Mouse (Mus musculus) intestine, embryonic 15.5 days (tissue): ENCODE results near the gene Upk1a. TPM values are rescaled to one million over a fixed set of nuclear protein-coding genes. Genes with fewer than 3 reads are reported as not detected.
A peak's percentile ranks its signal among the peaks of the same experiment; 100 is the strongest.

ENCODE experiments used
- ATAC-seq: fragments of 200-750 bp; cut with Nextera tagmentation; 2 replicates; pipeline ENCODE4 v1.8.0; 2017; ENCODE audit warnings: moderate TSS enrichment, moderate library complexity
- H3K27ac ChIP-seq: fragments of 300-500 bp; sonication (generic); 2 replicates; pipeline ENCODE4 v1.5.1; 2015; ENCODE audit warnings: mild to moderate bottlenecking, inconsistent platforms
- H3K27me3 ChIP-seq: fragments of 300-500 bp; sonication (generic); replicated peaks from 2 replicates; pipeline ENCODE4 v1.6.1; 2015; ENCODE audit warnings: inconsistent platforms
- H3K36me3 ChIP-seq: fragments of 300-500 bp; sonication (generic); 2 replicates; pipeline ENCODE4 v1.6.1; 2015; ENCODE audit warnings: inconsistent platforms
- H3K4me1 ChIP-seq: fragments of 300-500 bp; sonication (generic); replicated peaks from 2 replicates; pipeline ENCODE4 v1.6.1; 2015; ENCODE audit warnings: inconsistent platforms
- H3K4me2 ChIP-seq: fragments of 300-500 bp; sonication (generic); replicated peaks from 2 replicates; pipeline ENCODE4 v1.6.1; 2015; ENCODE audit warnings: mild to moderate bottlenecking, inconsistent platforms
- H3K4me3 ChIP-seq: fragments of 300-500 bp; sonication (generic); replicated peaks from 2 replicates; pipeline ENCODE4 v1.5.1; 2015; ENCODE audit warnings: inconsistent platforms
- H3K9ac ChIP-seq: fragments of 300-500 bp; sonication (generic); 2 replicates; pipeline ENCODE4 v1.6.1; 2015; ENCODE audit warnings: inconsistent platforms
- H3K9me3 ChIP-seq: fragments of 300-500 bp; sonication (generic); 2 replicates; pipeline ENCODE4 v1.6.1; 2016; ENCODE audit warnings: inconsistent platforms
- WGBS: fragments of 180-500 bp; shearing (Covaris S2); methylation state at CpG from one replicate; pipeline ENCODE4 v1.1.7; 2015; 5-methylcytosine and 5-hydroxymethylcytosine counted together
- polyA plus RNA-seq: library from polyadenylated mRNA; unstranded; fragments of >200 nt; fragmentation: Nextera tagmentation; extraction: Ambion mirVana; gene quantifications from 2 replicates; pipeline ENCODE4 v1.2.1, GENCODE M21; 2015

Gene Upk1a
- 8.5 and 10.0 TPM in 2 replicates for polyA plus RNA-seq

- Histone ChIP-seq H3K4me3 (no peak within 1 kb of the TSS), H3K36me3 (peaks cover 15% of the 10 kb centered on the region), H3K4me2 (peak within 1 kb of the TSS; percentile 30), H3K4me1 (peaks cover 18% of the 10 kb centered on the region), H3K9me3 (no peaks in the 10 kb centered on the region), H3K27me3 (no peaks in the 10 kb centered on the region), H3K27ac (peak within 1 kb of the TSS; percentile 23; the same call in 1 of the 2 replicates), H3K9ac (no peak within 1 kb of the TSS)
- WGBS, result 47% methylated on average over 8 of the region's 8 CpGs
- peak; percentile 48 for ATAC-seq
Observed at GRCm38 (mm10) chr7:30612654-30613402, at the start of gene Upk1a. Upk1a (minus strand) TSS chr7:30612847.

- H3K9me3 ChIP-seq, result no peaks in the 10 kb centered on the region
- H3K27ac ChIP-seq, result peak within 1 kb of the TSS; percentile 64; the same call in 1 of the 2 replicates
- H3K27me3 ChIP-seq, result no peaks in the 10 kb centered on the region
- peaks cover 5% of the 10 kb centered on the region for H3K4me1 ChIP-seq
- H3K4me3 ChIP-seq, result peak within 1 kb of the TSS; percentile 89
- peaks cover 25% of the 10 kb centered on the region for H3K36me3 ChIP-seq
- peak within 1 kb of the TSS; percentile 87 for H3K4me2 ChIP-seq
- peak; percentile 100 for ATAC-seq
- WGBS, result 1% methylated on average over 59 of the region's 59 CpGs
- peak within 1 kb of the TSS; percentile 98 for H3K9ac ChIP-seq
Observed at GRCm38 (mm10) chr7:30649591-30650540, 37.2 kb upstream of the Upk1a start, which contains the start of gene Rbm42. Rbm42 (minus strand) TSS chr7:30650317.

GRCm38 (mm10) chr7:30639083-30639482, 26.4 kb upstream of the Upk1a start:
- no peak for ATAC-seq
- Histone ChIP-seq H3K9me3 (no peaks in the 10 kb centered on the region), H3K4me1 (peaks cover 7% of the 10 kb centered on the region), H3K4me2 (no peak overlapping the region), H3K9ac (no peak overlapping the region), H3K27me3 (peaks cover 25% of the 10 kb centered on the region), H3K27ac (no peak overlapping the region), H3K4me3 (no peak overlapping the region), H3K36me3 (peaks cover 21% of the 10 kb centered on the region)
- WGBS, result 13% methylated on average over 4 of the region's 4 CpGs

GRCm38 (mm10) chr7:30636395-30636794, 23.7 kb upstream of the Upk1a start:
- no peak for ATAC-seq
- peaks cover 7% of the 10 kb centered on the region for H3K4me1 ChIP-seq
- no peak overlapping the region for H3K4me2 ChIP-seq
- H3K4me3 ChIP-seq, result no peak overlapping the region
- H3K9me3 ChIP-seq, result no peaks in the 10 kb centered on the region
- WGBS, result 26% methylated on average over 11 of the region's 11 CpGs
- no peak overlapping the region for H3K27ac ChIP-seq
- peaks cover 48% of the 10 kb centered on the region for H3K27me3 ChIP-seq
- H3K36me3 ChIP-seq, result 0 out of 2 replicates have a peak, but pooled peaks cover 6% of the 10 kb centered on the region
- H3K9ac ChIP-seq, result no peak overlapping the region

- Histone ChIP-seq H3K27me3 (peaks cover 48% of the 10 kb centered on the region), H3K4me3 (peak within 1 kb of the TSS; percentile 6; the same call in 1 of the 2 replicates), H3K9ac (no peak within 1 kb of the TSS), H3K27ac (no peak within 1 kb of the TSS), H3K9me3 (no peaks in the 10 kb centered on the region), H3K4me1 (peaks cover 7% of the 10 kb centered on the region), H3K36me3 (no peaks in the 10 kb centered on the region), H3K4me2 (peak within 1 kb of the TSS; percentile 48)
- WGBS, result 4% methylated on average over 5 of the region's 5 CpGs
- ATAC-seq, result no peak
Observed at GRCm38 (mm10) chr7:30635752-30636151, 23.1 kb upstream of the Upk1a start, which contains the start of gene Etv2. Etv2 (minus strand) TSS chr7:30635852.

GRCm38 (mm10) chr7:30634621-30635020, 22.0 kb upstream of the Upk1a start:
- WGBS, result under 1% methylated on average over 20 of the region's 20 CpGs
- H3K36me3 ChIP-seq, result no peaks in the 10 kb centered on the region
- peaks cover 48% of the 10 kb centered on the region for H3K27me3 ChIP-seq

GRCm38 (mm10) chr7:30633762-30634412, 21.2 kb upstream of the Upk1a start:
- H3K27ac ChIP-seq, result no peak overlapping the region
- H3K36me3 ChIP-seq, result no peaks in the 10 kb centered on the region
- 0 out of 2 replicates have a peak overlapping the region, but pooled peaks have one; percentile 14 for H3K4me2 ChIP-seq
- WGBS, result 4% methylated on average over 27 of the region's 27 CpGs
- H3K27me3 ChIP-seq, result peaks cover 48% of the 10 kb centered on the region
- no peak overlapping the region for H3K9ac ChIP-seq
- no peak for ATAC-seq
- 0 out of 2 replicates have a peak overlapping the region, but pooled peaks have one; percentile 1 for H3K4me3 ChIP-seq
- H3K9me3 ChIP-seq, result no peaks in the 10 kb centered on the region
- H3K4me1 ChIP-seq, result peaks cover 7% of the 10 kb centered on the region

More at GRCm38 (mm10) chr7:30634621-30635020, 22.0 kb upstream of the Upk1a start:
- no peaks in the 10 kb centered on the region for H3K9me3 ChIP-seq
- no peak overlapping the region for H3K9ac ChIP-seq
- peaks cover 7% of the 10 kb centered on the region for H3K4me1 ChIP-seq
- H3K4me3 ChIP-seq, result peak overlapping the region; percentile 6; the same call in 1 of the 2 replicates
- H3K27ac ChIP-seq, result no peak overlapping the region
- ATAC-seq, result peak; percentile 79
- peak overlapping the region; percentile 48 for H3K4me2 ChIP-seq

GRCm38 (mm10) chr7:30629013-30629412, 16.4 kb upstream of the Upk1a start:
- H3K36me3 ChIP-seq, result no peaks in the 10 kb centered on the region
- peaks cover 7% of the 10 kb centered on the region; the same call in 1 of the 2 replicates for H3K4me1 ChIP-seq
- H3K27me3 ChIP-seq, result peaks cover 22% of the 10 kb centered on the region
- no peak overlapping the region for H3K9ac ChIP-seq
- H3K4me3 ChIP-seq, result no peak overlapping the region
- H3K9me3 ChIP-seq, result no peaks in the 10 kb centered on the region
- ATAC-seq, result no peak
- no peak overlapping the region for H3K27ac ChIP-seq
- H3K4me2 ChIP-seq, result no peak overlapping the region

DNA sequence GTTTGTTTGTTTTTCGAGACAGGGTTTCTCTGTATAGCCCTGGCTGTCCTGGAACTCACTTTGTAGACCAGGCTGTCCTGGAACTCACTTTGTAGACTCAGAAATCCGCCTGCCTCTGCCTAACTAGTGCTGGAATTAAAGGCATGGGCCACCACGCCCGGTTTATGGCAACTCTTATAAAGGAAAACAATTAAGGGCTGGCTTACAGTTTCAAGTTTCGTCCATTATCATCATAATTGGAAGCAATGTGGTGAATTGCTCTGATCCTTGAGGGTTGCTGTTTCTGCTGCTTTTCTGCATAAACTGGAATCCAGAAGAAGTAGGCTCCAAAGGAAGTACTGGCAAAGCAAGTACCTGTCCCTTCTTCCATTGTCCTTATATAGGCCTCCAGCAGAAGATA, 14.0 kb upstream of the Upk1a start:
- no peak overlapping the region for H3K4me2 ChIP-seq
- no peak overlapping the region for H3K9ac ChIP-seq
- peaks cover 16% of the 10 kb centered on the region for H3K36me3 ChIP-seq
- H3K27me3 ChIP-seq, result no peaks in the 10 kb centered on the region
- ATAC-seq, result no peak
- H3K4me1 ChIP-seq, result peaks cover 7% of the 10 kb centered on the region; the same call in 1 of the 2 replicates
- no peak overlapping the region for H3K27ac ChIP-seq
- H3K9me3 ChIP-seq, result no peaks in the 10 kb centered on the region
- WGBS, result 84% methylated on average over 5 of the region's 5 CpGs
- H3K4me3 ChIP-seq, result no peak overlapping the region

GRCm38 (mm10) chr7:30625530-30626384, 13.1 kb upstream of the Upk1a start, which contains the start of gene Cox6b1:
Cox6b1 (minus strand) TSS chr7:30626151.
- peak within 1 kb of the TSS; percentile 72 for H3K9ac ChIP-seq
- peaks cover 7% of the 10 kb centered on the region; the same call in 1 of the 2 replicates for H3K4me1 ChIP-seq
- H3K4me3 ChIP-seq, result peak within 1 kb of the TSS; percentile 69
- H3K4me2 ChIP-seq, result peak within 1 kb of the TSS; percentile 62
- H3K36me3 ChIP-seq, result peaks cover 16% of the 10 kb centered on the region
- H3K27me3 ChIP-seq, result no peaks in the 10 kb centered on the region
- peak; percentile 98 for ATAC-seq
- H3K27ac ChIP-seq, result no peak within 1 kb of the TSS
- 2% methylated on average over 44 of the region's 44 CpGs for WGBS
- H3K9me3 ChIP-seq, result no peaks in the 10 kb centered on the region

DNA sequence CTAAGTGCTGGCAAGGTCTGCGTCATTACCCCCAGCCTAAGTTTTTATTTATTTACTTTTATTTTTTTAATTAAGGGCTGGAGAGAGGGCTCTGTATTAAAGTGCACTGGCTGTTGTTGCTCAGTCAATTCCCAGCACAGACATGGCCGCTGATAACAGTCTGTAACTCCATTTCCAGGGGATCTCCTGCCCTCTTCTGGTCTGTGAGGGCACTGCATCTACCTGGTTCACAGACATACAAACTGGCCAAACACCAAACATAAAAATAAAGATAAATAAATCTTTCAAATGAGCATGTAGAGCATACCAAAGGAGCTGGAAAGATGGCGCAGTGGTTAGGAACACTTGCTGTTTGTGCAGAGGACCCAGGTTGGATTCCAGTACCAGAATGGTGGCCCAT, 6.6 kb upstream of the Upk1a start:
- ATAC-seq, result no peak
- Histone ChIP-seq H3K4me1 (no peaks in the 10 kb centered on the region), H3K36me3 (peaks cover 39% of the 10 kb centered on the region), H3K4me3 (no peak overlapping the region), H3K9ac (no peak overlapping the region), H3K9me3 (no peaks in the 10 kb centered on the region), H3K27me3 (no peaks in the 10 kb centered on the region), H3K4me2 (no peak overlapping the region), H3K27ac (no peak overlapping the region)
- 86% methylated on average over 3 of the region's 3 CpGs for WGBS
